Mouse (Mus musculus) megakaryocyte, embryonic 14.5 days (primary cell): ENCODE measurements around the gene Rragc.

Experiments used
- FLI1 ChIP-seq: IDR thresholded peaks from 2 replicates; pipeline ENCODE4 v1.6.1; 2012; ENCODE audit warnings: low read length, inconsistent platforms, mixed read lengths
- GATA1 ChIP-seq: IDR thresholded peaks from 3 replicates; pipeline ENCODE4 v1.6.1; 2012; ENCODE audit warnings: mixed read lengths, low read length, inconsistent platforms, borderline replicate concordance

- TF ChIP-seq FLI1 (no peak), GATA1 (no peak)
Observed at GRCm38 (mm10) chr4:123894295-123894694, 23.0 kb upstream of the Rragc start.
